Mouse (Mus musculus) lung, postnatal 0 days (tissue): ENCODE measurements around the gene Mprip. TPM values are rescaled to one million over a fixed set of nuclear protein-coding genes. Genes with fewer than 3 reads are reported as not detected.
"Not testable (repeated sequence)": the region's sequence is repeated elsewhere in the genome, so short reads cannot be mapped to it uniquely, and the experiment has no call there.

Experiments used
- ATAC-seq: fragments of 200-750 bp; cut with Nextera tagmentation; 2 replicates; pipeline ENCODE4 v1.8.0; 2017; ENCODE audit warnings: moderate library complexity
- DNase-seq: peaks from one replicate; pipeline ENCODE4 v3.0.0-alpha.2; 2016; ENCODE audit warnings: low spot score
- H3K27ac ChIP-seq: fragments of 300-500 bp; sonication (generic); 2 replicates; pipeline ENCODE4 v1.5.1; 2014; ENCODE audit warnings: antibody characterized with exemption, mild to moderate bottlenecking, low read length, mixed read lengths
- H3K27me3 ChIP-seq: fragments of 300-500 bp; sonication (generic); replicated peaks from 2 replicates; pipeline ENCODE4 v1.6.1; 2014; ENCODE audit warnings: low read length, mixed read lengths; ENCODE audit not compliant: insufficient read depth
- H3K36me3 ChIP-seq: fragments of 300-500 bp; sonication (generic); 2 replicates; pipeline ENCODE4 v1.6.1; 2014; ENCODE audit warnings: low read length, mixed read lengths; ENCODE audit not compliant: insufficient read depth
- H3K4me1 ChIP-seq: fragments of 300-500 bp; sonication (generic); 2 replicates; pipeline ENCODE4 v1.6.1; 2014; ENCODE audit warnings: antibody characterized with exemption, low read depth, low read length, mixed read lengths; ENCODE audit not compliant: insufficient read depth
- H3K4me2 ChIP-seq: fragments of 300-500 bp; sonication (generic); replicated peaks from 2 replicates; pipeline ENCODE4 v1.6.1; 2014; ENCODE audit warnings: low read depth, mild to moderate bottlenecking, low read length, moderate library complexity, mixed read lengths
- H3K4me3 ChIP-seq: fragments of 300-500 bp; sonication (generic); 2 replicates; pipeline ENCODE4 v1.5.1; 2014; ENCODE audit warnings: low read depth, low read length
- H3K9ac ChIP-seq: fragments of 300-500 bp; sonication (generic); replicated peaks from 2 replicates; pipeline ENCODE4 v1.6.1; 2014; ENCODE audit warnings: low read depth, mild to moderate bottlenecking
- H3K9me3 ChIP-seq: fragments of 300-500 bp; sonication (generic); 2 replicates; pipeline ENCODE4 v1.6.1; 2016; ENCODE audit warnings: low read length, mixed read lengths
- CTCF ChIP-seq: IDR thresholded peaks from 2 replicates; pipeline ENCODE4 v1.5.1; 2016; ENCODE audit warnings: antibody characterized with exemption, mild to moderate bottlenecking
- EP300 ChIP-seq: IDR thresholded peaks from 2 replicates; pipeline ENCODE4 v1.6.1; 2016; ENCODE audit warnings: antibody characterized with exemption, mild to moderate bottlenecking, control low read depth
- WGBS: fragments of 180-500 bp; shearing (Covaris S2); extraction: QIAGEN DNeasy Blood & Tissue Kit; methylation state at CpG from one replicate; pipeline ENCODE4 v1.1.7; 2014; 5-methylcytosine and 5-hydroxymethylcytosine counted together
- polyA plus RNA-seq: library from polyadenylated mRNA; unstranded; fragments of >200 nt; fragmentation: Nextera tagmentation; extraction: Ambion mirVana; gene quantifications from 2 replicates; pipeline ENCODE4 v1.2.1, GENCODE M21; 2015

Mprip gene
- polyA plus RNA-seq, 1 experiment from 2014 or later, result 88.0 TPM

GRCm38 (mm10) chr11:59734335-59734734 is 73.2 kb downstream of the Mprip start:
- no peak for TF ChIP-seq EP300
- Histone ChIP-seq H3K9ac (no peak overlapping the region), H3K9me3 (no peaks in the 10 kb centered on the region), H3K27me3 (no peaks in the 10 kb centered on the region), H3K4me2 (no peak overlapping the region), H3K36me3 (peaks cover 31% of the 10 kb centered on the region; the same call in 1 of the 2 replicates), H3K4me1 (peaks cover 10% of the 10 kb centered on the region; the same call in 1 of the 2 replicates), H3K4me3 (no peak overlapping the region), H3K27ac (0 out of 2 replicates have a peak overlapping the region, but pooled peaks have one; percentile 15)
- DNase-seq (no peak), ATAC-seq (no peak)
- WGBS, result 38% methylated on average over 1 of the region's 1 CpGs

- not testable (repeated sequence) for H3K27ac ChIP-seq, H3K9ac ChIP-seq, DNase-seq, H3K4me2 ChIP-seq, ATAC-seq, H3K4me3 ChIP-seq, H3K4me1 ChIP-seq, H3K9me3 ChIP-seq, H3K27me3 ChIP-seq
- 88% methylated on average over 4 of the region's 4 CpGs for WGBS
- peaks cover 30% of the 10 kb centered on the region; the same call in 1 of the 2 replicates for H3K36me3 ChIP-seq
These were observed 74.8 kb downstream of the Mprip start for GRCm38 (mm10) chr11:59735938-59736337.

- peaks cover 43% of the 10 kb centered on the region; the same call in 1 of the 2 replicates for H3K36me3 ChIP-seq
- TF ChIP-seq EP300 (no peak), CTCF (no peak)
- no peak overlapping the region for H3K27ac ChIP-seq
- H3K9me3 ChIP-seq, result no peaks in the 10 kb centered on the region
- H3K4me3 ChIP-seq, result no peak overlapping the region
- ATAC-seq (no peak), DNase-seq (peak; percentile 49)
- no peak overlapping the region for H3K4me2 ChIP-seq
- H3K9ac ChIP-seq, result no peak overlapping the region
- no peaks in the 10 kb centered on the region for H3K27me3 ChIP-seq
- H3K4me1 ChIP-seq, result peaks cover 3% of the 10 kb centered on the region; the same call in 1 of the 2 replicates
- WGBS, result 76% methylated on average over 12 of the region's 12 CpGs
These were observed 76.1 kb downstream of the Mprip start for GRCm38 (mm10) chr11:59737250-59737649.

- TF ChIP-seq EP300 (no peak), CTCF (no peak)
- WGBS, result 88% methylated on average over 2 of the region's 2 CpGs
- H3K4me2 ChIP-seq, result no peak overlapping the region
- DNase-seq, result no peak
- no peak overlapping the region for H3K4me3 ChIP-seq
- H3K9me3 ChIP-seq, result no peaks in the 10 kb centered on the region
- H3K36me3 ChIP-seq, result peaks cover 66% of the 10 kb centered on the region
- no peaks in the 10 kb centered on the region for H3K4me1 ChIP-seq
- ATAC-seq, result no peak
- no peaks in the 10 kb centered on the region for H3K27me3 ChIP-seq
- no peak overlapping the region for H3K9ac ChIP-seq
- no peak overlapping the region for H3K27ac ChIP-seq
These were observed 78.9 kb downstream of the Mprip start for GRCm38 (mm10) chr11:59739996-59740395.

- 84% methylated on average over 5 of the region's 5 CpGs for whole genome bisulfite sequencing
- Histone ChIP-seq H3K27ac (no peak overlapping the region), H3K4me3 (no peak overlapping the region), H3K9me3 (no peaks in the 10 kb centered on the region), H3K4me1 (no peaks in the 10 kb centered on the region), H3K4me2 (no peak overlapping the region), H3K27me3 (no peaks in the 10 kb centered on the region), H3K9ac (no peak overlapping the region), H3K36me3 (peaks cover 58% of the 10 kb centered on the region)
- TF ChIP-seq CTCF (no peak), EP300 (no peak)
- ATAC-seq (no peak), DNase-seq (no peak)
These were observed 80.8 kb downstream of the Mprip start for GRCm38 (mm10) chr11:59741915-59742314.

GRCm38 (mm10) chr11:59743307-59743706 is 82.2 kb downstream of the Mprip start:
- peaks cover 50% of the 10 kb centered on the region for H3K36me3 ChIP-seq

GRCm38 (mm10) chr11:59743712-59744111 is 82.6 kb downstream of the Mprip start:
- ATAC-seq (no peak), DNase-seq (no peak)
- TF ChIP-seq CTCF (no peak), EP300 (no peak)
- WGBS, result 95% methylated on average over 1 of the region's 1 CpGs
- Histone ChIP-seq H3K27me3 (no peaks in the 10 kb centered on the region), H3K27ac (no peak overlapping the region), H3K9ac (no peak overlapping the region), H3K9me3 (no peaks in the 10 kb centered on the region), H3K4me1 (no peaks in the 10 kb centered on the region), H3K36me3 (peaks cover 49% of the 10 kb centered on the region), H3K4me2 (no peak overlapping the region), H3K4me3 (no peak overlapping the region)

More at GRCm38 (mm10) chr11:59743307-59743706, 82.2 kb downstream of the Mprip start:
- Histone ChIP-seq H3K27ac (no peak overlapping the region), H3K9ac (no peak overlapping the region), H3K4me1 (no peaks in the 10 kb centered on the region), H3K27me3 (no peaks in the 10 kb centered on the region), H3K4me3 (no peak overlapping the region), H3K9me3 (no peaks in the 10 kb centered on the region), H3K4me2 (no peak overlapping the region)
- DNase-seq (no peak), ATAC-seq (no peak)
- TF ChIP-seq CTCF (no peak), EP300 (no peak)
- 97% methylated on average over 2 of the region's 2 CpGs for WGBS
